Mouse (Mus musculus): ENCODE measurements around the gene Slc5a1. TPM values are rescaled to one million over a fixed set of nuclear protein-coding genes. Genes with fewer than 3 reads are reported as not detected.

Slc5a1 gene
- polyA plus RNA-seq, 1 experiment from 2014 or later, result 0.31 TPM

Other genes with a start within 250 kb of the Slc5a1 start
- 7.9 and 11.8 TPM in 2 replicates for gene Prr14l, start 250.0 kb upstream of the Slc5a1 start, polyA plus RNA-seq (2015; fragmentation: Nextera tagmentation; extraction: Ambion mirVana)
- 26.1 and 26.6 TPM in 2 replicates for gene Depdc5, start 240.5 kb upstream of the Slc5a1 start, polyA plus RNA-seq (2015; fragmentation: Nextera tagmentation; extraction: Ambion mirVana)
- gene Ywhah, start 85.4 kb upstream of the Slc5a1 start, polyA plus RNA-seq (2015; fragmentation: Nextera tagmentation; extraction: Ambion mirVana), result 840 and 859 TPM in 2 replicates
- gene Spon2, start 114.2 kb downstream of the Slc5a1 start, polyA plus RNA-seq (2015; fragmentation: Nextera tagmentation; extraction: Ambion mirVana), result 4.0 and 5.2 TPM in 2 replicates
- 484 and 489 TPM in 2 replicates for gene Ctbp1, start 170.8 kb downstream of the Slc5a1 start, polyA plus RNA-seq (2015; fragmentation: Nextera tagmentation; extraction: Ambion mirVana)
- gene Maea, start 231.3 kb downstream of the Slc5a1 start, polyA plus RNA-seq (2015; fragmentation: Nextera tagmentation; extraction: Ambion mirVana), result 125 and 127 TPM in 2 replicates

Data from hindbrain, embryonic 15.5 days (tissue).